Mouse (Mus musculus) MEL (cell line): Measurements from ENCODE around the gene Il10rb. TPM values are rescaled to one million over a fixed set of nuclear protein-coding genes. Genes with fewer than 3 reads are reported as not detected.

Source experiments
- DNase-seq: peaks from one replicate; pipeline ENCODE4 v3.0.0; 2011; ENCODE audit warnings: low read depth, low spot score
- H3K27ac ChIP-seq: 2 replicates; pipeline ENCODE4 v1.5.1; 2012; ENCODE audit warnings: low read depth, mild to moderate bottlenecking, control low read depth, low read length, moderate library complexity; ENCODE audit not compliant: control insufficient read depth
- H3K27me3 ChIP-seq, 2 experiments: fragments of 150-350 bp in 1 of 2; sonication (generic) in 1 of 2; 2 replicates each; pipeline ENCODE4 v1.6.1; 2012; ENCODE audit warnings: low read length in 2 of 2, mild to moderate bottlenecking in 2 of 2, improper control_type of control experiment in 1 of 2, moderate library complexity in 1 of 2; ENCODE audit not compliant: insufficient read depth in 2 of 2, control insufficient read depth in 1 of 2
- H3K36me3 ChIP-seq, 2 experiments: 2 replicates each; pipeline ENCODE4 v1.6.1; 2012 to 2014; ENCODE audit warnings: low read length in 2 of 2, improper control_type of control experiment in 1 of 2, inconsistent platforms in 1 of 2, mild to moderate bottlenecking in 1 of 2; ENCODE audit not compliant: insufficient read depth in 2 of 2, control insufficient read depth in 1 of 2
- H3K4me1 ChIP-seq, 2 experiments: fragments of 150-350 bp in 1 of 2; sonication (generic) in 1 of 2; 2 replicates each; pipeline ENCODE4 v1.6.1; 2012; ENCODE audit warnings: low read length in 2 of 2, improper control_type of control experiment in 1 of 2, mild to moderate bottlenecking in 1 of 2; ENCODE audit not compliant: insufficient read depth in 2 of 2, control insufficient read depth in 1 of 2
- H3K4me3 ChIP-seq, 2 experiments: fragments of 150-350 bp in 1 of 2; sonication (generic) in 1 of 2; 2 replicates each; pipeline ENCODE4 v1.5.1; 2012; ENCODE audit warnings: low read depth in 2 of 2, low read length in 2 of 2, mild to moderate bottlenecking in 2 of 2, moderate library complexity in 2 of 2, control low read depth in 1 of 2, improper control_type of control experiment in 1 of 2; ENCODE audit not compliant: control insufficient read depth in 1 of 2, insufficient read depth in 1 of 2
- H3K79me2 ChIP-seq: 2 replicates; pipeline ENCODE4 v1.6.1; 2012; ENCODE audit warnings: mild to moderate bottlenecking, low read length, moderate library complexity; ENCODE audit not compliant: control insufficient read depth, poor library complexity, insufficient read depth
- H3K9ac ChIP-seq: 2 replicates; pipeline ENCODE4 v1.6.1; 2012; ENCODE audit warnings: low read depth, mild to moderate bottlenecking, control low read depth, low read length, moderate library complexity; ENCODE audit not compliant: control insufficient read depth, poor library complexity, severe bottlenecking
- H3K9me3 ChIP-seq: fragments of 150-350 bp; sonication (generic); replicated peaks from 2 replicates; pipeline ENCODE4 v1.6.1; 2012; ENCODE audit warnings: mild to moderate bottlenecking, low read length, improper control_type of control experiment, moderate library complexity; ENCODE audit not compliant: insufficient read depth
- BHLHE40 ChIP-seq: IDR thresholded peaks from 2 replicates; pipeline ENCODE4 v1.6.1; 2012; ENCODE audit warnings: low read depth, mild to moderate bottlenecking, inconsistent platforms, low read length, improper control_type of control experiment, borderline replicate concordance
- CHD1 ChIP-seq: IDR thresholded peaks from 2 replicates; pipeline ENCODE4 v1.6.1; 2012; ENCODE audit warnings: low read depth, mild to moderate bottlenecking, inconsistent platforms, low read length, improper control_type of control experiment
- CHD2 ChIP-seq: IDR thresholded peaks from 2 replicates; pipeline ENCODE4 v1.6.1; 2011; ENCODE audit warnings: low read length, improper control_type of control experiment
- ELF1 ChIP-seq: IDR thresholded peaks from 2 replicates; pipeline ENCODE4 v1.6.1; 2014; ENCODE audit warnings: low read depth, mild to moderate bottlenecking, inconsistent platforms, low read length, improper control_type of control experiment, moderate library complexity
- EP300 ChIP-seq, 2 experiments: IDR thresholded peaks; 2 replicates each; pipeline ENCODE4 v1.6.1; 2011; ENCODE audit warnings: improper control_type of control experiment in 2 of 2, low read length in 2 of 2, low read depth in 1 of 2, mild to moderate bottlenecking in 1 of 2
- ETS1 ChIP-seq: IDR thresholded peaks from 2 replicates; pipeline ENCODE4 v1.6.1; 2012; ENCODE audit warnings: low read depth, mild to moderate bottlenecking, inconsistent platforms, low read length, improper control_type of control experiment, moderate library complexity
- GABPA ChIP-seq: IDR thresholded peaks from 2 replicates; pipeline ENCODE4 v1.6.1; 2012; ENCODE audit warnings: low read depth, mild to moderate bottlenecking, inconsistent platforms, low read length, improper control_type of control experiment, moderate library complexity
- GATA1 ChIP-seq: IDR thresholded peaks from 2 replicates; pipeline ENCODE4 v1.6.1; 2011; ENCODE audit warnings: low read depth, low read length, improper control_type of control experiment
- HCFC1 ChIP-seq: IDR thresholded peaks from 2 replicates; pipeline ENCODE4 v1.6.1; 2012; ENCODE audit warnings: low read depth, mild to moderate bottlenecking, inconsistent platforms, low read length, improper control_type of control experiment, moderate library complexity
- JUND ChIP-seq: IDR thresholded peaks from 2 replicates; pipeline ENCODE4 v1.6.1; 2011; ENCODE audit warnings: low read depth, mild to moderate bottlenecking, improper control_type of control experiment, low read length
- KAT2A ChIP-seq: conservative IDR thresholded peaks from 2 replicates; pipeline ENCODE4 v1.6.1; 2012; ENCODE audit warnings: low read depth, low read length, improper control_type of control experiment, inconsistent platforms
- MAX ChIP-seq: IDR thresholded peaks from 2 replicates; pipeline ENCODE4 v1.6.1; 2011; ENCODE audit warnings: low read length, improper control_type of control experiment
- MYB ChIP-seq: IDR thresholded peaks from 2 replicates; pipeline ENCODE4 v1.6.1; 2011; ENCODE audit warnings: mild to moderate bottlenecking, low read depth, low read length, improper control_type of control experiment
- MYC ChIP-seq: IDR thresholded peaks from 2 replicates; pipeline ENCODE4 v1.6.1; 2011; ENCODE audit warnings: low read depth, mild to moderate bottlenecking, low read length, improper control_type of control experiment, moderate library complexity
- NELFE ChIP-seq: IDR thresholded peaks from 2 replicates; pipeline ENCODE4 v1.6.1; 2011; ENCODE audit warnings: low read depth, low read length, improper control_type of control experiment
- NRF1 ChIP-seq: IDR thresholded peaks from 2 replicates; pipeline ENCODE4 v1.6.1; 2014; ENCODE audit warnings: low read depth, mild to moderate bottlenecking, inconsistent platforms, low read length, improper control_type of control experiment, moderate library complexity; ENCODE audit not compliant: poor library complexity, insufficient read depth, severe bottlenecking
- POLR2AphosphoS2 ChIP-seq: IDR thresholded peaks from 2 replicates; pipeline ENCODE4 v1.6.1; 2011; ENCODE audit warnings: low read length, improper control_type of control experiment
- SMC3 ChIP-seq: IDR thresholded peaks from 2 replicates; pipeline ENCODE4 v1.6.1; 2011; ENCODE audit warnings: low read depth, low read length, improper control_type of control experiment
- TAL1 ChIP-seq: IDR thresholded peaks from 2 replicates; pipeline ENCODE4 v1.6.1; 2012; ENCODE audit warnings: mild to moderate bottlenecking, inconsistent platforms, low read length, moderate library complexity, mixed read lengths
- TBP ChIP-seq: IDR thresholded peaks from 2 replicates; pipeline ENCODE4 v1.8.0; 2011; ENCODE audit warnings: low read depth, low read length, improper control_type of control experiment
- TCF12 ChIP-seq: IDR thresholded peaks from 2 replicates; pipeline ENCODE4 v1.6.1; 2014; ENCODE audit warnings: low read depth, mild to moderate bottlenecking, inconsistent platforms, low read length, improper control_type of control experiment, moderate library complexity
- UBTF ChIP-seq: IDR thresholded peaks from 2 replicates; pipeline ENCODE4 v1.6.1; 2012; ENCODE audit warnings: low read depth, mild to moderate bottlenecking, inconsistent platforms, low read length, improper control_type of control experiment, moderate library complexity, borderline replicate concordance; ENCODE audit not compliant: insufficient read depth
- USF1 ChIP-seq: IDR thresholded peaks from 2 replicates; pipeline ENCODE4 v1.6.1; 2014; ENCODE audit warnings: low read depth, mild to moderate bottlenecking, inconsistent platforms, low read length, improper control_type of control experiment, moderate library complexity
- USF2 ChIP-seq, 2 experiments: IDR thresholded peaks; 2 replicates each; pipeline ENCODE4 v1.6.1; 2011 to 2012; ENCODE audit warnings: improper control_type of control experiment in 2 of 2, low read length in 2 of 2, borderline replicate concordance in 1 of 2, inconsistent platforms in 1 of 2, low read depth in 1 of 2, mild to moderate bottlenecking in 1 of 2; ENCODE audit not compliant: insufficient read depth in 1 of 2
- ZC3H11A ChIP-seq: IDR thresholded peaks from 2 replicates; pipeline ENCODE4 v1.6.1; 2012; ENCODE audit warnings: low read depth, mild to moderate bottlenecking, inconsistent platforms, low read length, improper control_type of control experiment
- ZKSCAN1 ChIP-seq: IDR thresholded peaks from 2 replicates; pipeline ENCODE4 v1.6.1; 2012; ENCODE audit warnings: low read depth, mild to moderate bottlenecking, inconsistent platforms, low read length, improper control_type of control experiment, moderate library complexity
- ZNF384 ChIP-seq: IDR thresholded peaks from 2 replicates; pipeline ENCODE4 v1.6.1; 2012; ENCODE audit warnings: low read depth, mild to moderate bottlenecking, inconsistent platforms, low read length, improper control_type of control experiment
- polyA plus RNA-seq, 2 experiments: library from polyadenylated mRNA; stranded (reverse) in 1 of 2; unstranded in 1 of 2; fragments of >175 nt in 1 of 2; fragments of >200 nt in 1 of 2; gene quantifications; 2 replicates each; pipeline versions ENCODE4 v1.2.1 to v1.2.4; 2012; ENCODE audit warnings: low replicate concordance in 2 of 2, low read depth in 1 of 2; ENCODE audit not compliant: insufficient read length in 2 of 2, insufficient read depth in 1 of 2, missing spikeins in 1 of 2
- total RNA-seq: library from RNA; depleted of rRNA; stranded (reverse); fragments of 300-350 nt; gene quantifications from 2 replicates; pipeline ENCODE4 v1.2.3, GENCODE M21; 2012

The Il10rb gene
- total and polyA plus RNA-seq, 3 experiments, result 4.7 to 14.6 TPM; not detected in 1

DNA sequence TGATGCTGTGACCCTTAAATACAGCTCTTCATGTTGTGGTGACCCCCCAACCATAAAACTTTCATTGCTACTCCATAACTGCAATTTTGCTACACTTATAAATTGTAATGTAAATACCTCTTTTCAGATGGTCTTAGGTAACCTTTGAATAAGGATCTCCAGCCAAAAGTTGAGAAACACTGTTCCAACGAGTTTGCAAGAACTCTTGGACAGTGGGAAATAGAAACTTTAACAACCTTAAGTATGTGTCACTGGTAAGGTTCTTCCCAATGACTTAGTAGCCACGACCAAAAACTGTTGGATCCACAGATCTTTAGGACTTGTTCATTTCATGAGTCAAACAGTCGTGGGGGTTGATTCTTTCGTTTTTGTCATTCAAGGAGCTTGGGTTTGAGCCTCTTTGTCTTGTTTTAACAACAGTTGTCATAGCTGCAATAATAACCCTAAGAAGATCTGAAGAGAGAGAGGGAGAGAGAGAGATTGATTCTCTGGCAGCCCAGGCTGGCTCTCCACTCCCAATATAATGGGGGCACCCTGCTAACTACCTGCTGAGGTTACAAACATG, 58.0 kb downstream of the Il10rb start:
- no peaks in the 10 kb centered on the region; the same call in 1 of the 2 replicates for H3K79me2 ChIP-seq
- peaks cover 0 to 6% of the 10 kb centered on the region in 2 experiments; a peak in 2 of 4 replicates for H3K36me3 ChIP-seq
- peak overlapping the region; percentile 88 to 91 for H3K4me3 ChIP-seq
- no peaks in the 10 kb centered on the region for H3K9me3 ChIP-seq
- DNase-seq, result peak; percentile 30
- H3K4me1 ChIP-seq, result peaks cover 0 to 4% of the 10 kb centered on the region in 2 experiments; a peak in 3 of 4 replicates
- TF ChIP-seq USF1, result no peak
- TF ChIP-seq USF2 (IDR thresholded peaks at IDR 0.05; ENCODE audit: borderline replicate concordance in 1 of 2, insufficient read depth in 1 of 2, low read depth in 1 of 2, low read length in 2 of 2), result no peak
- TF ChIP-seq CHD1, result no peak; the same call in 1 of the 2 replicates
- TF ChIP-seq UBTF, result no peak
- no peak for TF ChIP-seq ELF1
- TF ChIP-seq NELFE, result no peak
- no peak for TF ChIP-seq KAT2A
- no peak for TF ChIP-seq ZKSCAN1
- no peak for TF ChIP-seq MYB
- no peak for TF ChIP-seq GATA1
- TF ChIP-seq MAX, result no peak
- no peak for TF ChIP-seq TBP
- no peak for TF ChIP-seq HCFC1
- TF ChIP-seq, all 39 proteins: peak for 0
- Histone ChIP-seq H3K27ac (peak overlapping the region; percentile 80), H3K27me3 (no peaks in the 10 kb centered on the region), H3K9ac (peak overlapping the region; percentile 85)

GRCm38 (mm10) chr16:91464594-91465504, 58.9 kb downstream of the Il10rb start:
- peaks cover 0 to 6% of the 10 kb centered on the region in 2 experiments; a peak in 2 of 4 replicates for H3K36me3 ChIP-seq
- peak overlapping the region; percentile 88 to 91 for H3K4me3 ChIP-seq
- H3K27ac ChIP-seq, result peak overlapping the region; percentile 80
- H3K27me3 ChIP-seq, result no peaks in the 10 kb centered on the region
- peaks cover 0 to 4% of the 10 kb centered on the region in 2 experiments; a peak in 3 of 4 replicates for H3K4me1 ChIP-seq
- peak; percentile 98 for DNase-seq
- no peaks in the 10 kb centered on the region for H3K9me3 ChIP-seq
- H3K79me2 ChIP-seq, result no peaks in the 10 kb centered on the region; the same call in 1 of the 2 replicates
- H3K9ac ChIP-seq, result peak overlapping the region; percentile 85
- TF ChIP-seq TAL1, result no peak
- peak in 1 of 2 experiments; percentile 28; a peak in 1 of 4 replicates for TF ChIP-seq EP300 (IDR thresholded peaks at IDR 0.05; ENCODE audit: low read depth in 1 of 2, low read length in 2 of 2)
- TF ChIP-seq ZKSCAN1, result no peak
- no peak for TF ChIP-seq MAX
- peak; percentile 73 for TF ChIP-seq ZNF384
- TF ChIP-seq NRF1, result peak; percentile 50; the same call in 1 of the 2 replicates
- TF ChIP-seq NELFE, result peak; percentile 99
- no peak for TF ChIP-seq GABPA
- TF ChIP-seq ELF1, result peak; percentile 87
- no peak for TF ChIP-seq BHLHE40
- TF ChIP-seq JUND, result no peak
- peak; percentile 96 for TF ChIP-seq POLR2AphosphoS2
- peak; percentile 68 for TF ChIP-seq TCF12
- no peak for TF ChIP-seq UBTF
- no peak for TF ChIP-seq GATA1
- peak; percentile 6; the same call in 1 of the 2 replicates for TF ChIP-seq SMC3
- TF ChIP-seq CHD2, result no peak
- no peak for TF ChIP-seq ZC3H11A
- peak; percentile 43; the same call in 1 of the 2 replicates for TF ChIP-seq ETS1
- peak; percentile 53; the same call in 1 of the 2 replicates for TF ChIP-seq MYC
